ENCODE assay signal across 12 mouse cellular contexts in the genomic region with DNA sequence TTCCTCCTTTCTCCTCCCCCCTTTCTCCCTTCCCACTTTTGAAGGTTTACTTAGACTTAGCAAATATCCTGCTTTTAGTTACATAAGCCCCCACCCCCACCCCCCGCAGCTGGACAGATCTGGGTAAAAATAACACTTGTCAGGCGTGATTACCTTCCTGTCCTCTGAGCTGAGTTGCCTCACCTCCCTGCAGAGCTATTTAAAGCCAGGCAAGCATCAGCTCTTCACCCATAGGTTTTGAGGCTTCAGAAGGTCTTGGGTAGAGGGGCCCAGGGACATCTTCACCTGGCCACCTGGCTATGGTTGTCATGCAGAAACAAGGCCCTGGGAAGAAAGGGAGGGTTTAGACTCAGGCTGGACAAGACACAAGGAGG. TPM values are rescaled to one million over a fixed set of nuclear protein-coding genes. Genes with fewer than 3 reads are reported as not detected.
DNase-seq lines count a peak whose midpoint lies in the region; ATAC-seq and TF ChIP-seq lines count a peak whose summit lies in the region.
"Had no signal": no experiment of that assay in that cellular context is flagged by ENCODE, and none has a peak within 500 bp of the region (broad histone marks: within the 10 kb centered on the region; RNA-seq: fewer than 3 reads in every experiment).

No protein-coding gene starts in this region.

- H3K4me2 ChIP-seq in intestine, postnatal 0 days (replicated peaks; ENCODE audit: low read depth), result peak overlapping the region; percentile 32; the same call in 1 of the 2 replicates
- no peak overlapping the region for H3K4me2 ChIP-seq in intestine, embryonic 16.5 days (ENCODE audit: low read depth, low read length)
- H3K4me2 ChIP-seq in midbrain, embryonic 15.5 days, result no peak overlapping the region
- H3K4me2 ChIP-seq in midbrain, embryonic 14.5 days (ENCODE audit: low read length), result no peak overlapping the region
- H3K4me2 ChIP-seq: lung, embryonic 14.5 days had no signal

- H3K9me3 ChIP-seq in heart, embryonic 10.5 days, result no peaks in the 10 kb centered on the region
- no peaks in the 10 kb centered on the region for H3K9me3 ChIP-seq in intestine, postnatal 0 days (ENCODE audit: control insufficient read depth)
- no peaks in the 10 kb centered on the region for H3K9me3 ChIP-seq in intestine, embryonic 16.5 days (ENCODE audit: control insufficient read depth, low read length)
- H3K9me3 ChIP-seq in midbrain, embryonic 15.5 days, result no peaks in the 10 kb centered on the region
- no peaks in the 10 kb centered on the region for H3K9me3 ChIP-seq in midbrain, embryonic 14.5 days (ENCODE audit: control insufficient read depth, low read length)

- no peak overlapping the region for H3K4me3 ChIP-seq in heart, embryonic 10.5 days
- no peak overlapping the region for H3K4me3 ChIP-seq in intestine, postnatal 0 days (ENCODE audit: low read depth, low read length)
- no peak overlapping the region for H3K4me3 ChIP-seq in intestine, embryonic 16.5 days (ENCODE audit: low read length)
- H3K4me3 ChIP-seq in midbrain, embryonic 15.5 days, result no peak overlapping the region
- H3K4me3 ChIP-seq in midbrain, embryonic 14.5 days (replicated peaks; ENCODE audit: low read depth, low read length), result no peak overlapping the region

- H3K4me1 ChIP-seq in heart, embryonic 10.5 days, result peaks cover 13% of the 10 kb centered on the region
- no peaks in the 10 kb centered on the region for H3K4me1 ChIP-seq in intestine, postnatal 0 days (replicated peaks; ENCODE audit: control insufficient read depth, insufficient read depth, low read length)
- H3K4me1 ChIP-seq in intestine, embryonic 16.5 days (ENCODE audit: control insufficient read depth, insufficient read depth, low read length), result no peaks in the 10 kb centered on the region
- H3K4me1 ChIP-seq in midbrain, embryonic 15.5 days, result peaks cover 9% of the 10 kb centered on the region; the same call in 1 of the 2 replicates
- no peaks in the 10 kb centered on the region for H3K4me1 ChIP-seq in midbrain, embryonic 14.5 days (ENCODE audit: control insufficient read depth, insufficient read depth, low read length)

- no peak overlapping the region for H3K27ac ChIP-seq in heart, embryonic 10.5 days
- no peak overlapping the region for H3K27ac ChIP-seq in intestine, postnatal 0 days (ENCODE audit: low read depth, low read length)
- H3K27ac ChIP-seq in intestine, embryonic 16.5 days (ENCODE audit: low read length), result no peak overlapping the region
- H3K27ac ChIP-seq in midbrain, embryonic 15.5 days, result no peak overlapping the region
- H3K27ac ChIP-seq in midbrain, embryonic 14.5 days (replicated peaks; ENCODE audit: low read depth, low read length), result no peak overlapping the region
- H3K27ac ChIP-seq: macrophage had no signal

- H3K9ac ChIP-seq in intestine, postnatal 0 days (ENCODE audit: low read depth, low read length), result no peak overlapping the region
- no peak overlapping the region for H3K9ac ChIP-seq in intestine, embryonic 16.5 days (ENCODE audit: low read depth, low read length)
- H3K9ac ChIP-seq in midbrain, embryonic 15.5 days, result no peak overlapping the region
- no peak overlapping the region for H3K9ac ChIP-seq in midbrain, embryonic 14.5 days (replicated peaks; ENCODE audit: low read length)
- H3K9ac ChIP-seq: lung, embryonic 14.5 days had no signal

- WGBS in heart, embryonic 10.5 days, result 11% methylated on average over 2 of the region's 2 CpGs
- WGBS in intestine, postnatal 0 days, result 4% methylated on average over 2 of the region's 2 CpGs
- WGBS in intestine, embryonic 16.5 days, result 10% methylated on average over 2 of the region's 2 CpGs
- 14% methylated on average over 2 of the region's 2 CpGs for WGBS in midbrain, embryonic 15.5 days
- 10% methylated on average over 2 of the region's 2 CpGs for WGBS in midbrain, embryonic 14.5 days

- no peak for ATAC-seq in intestine, postnatal 0 days
- no peak for ATAC-seq in intestine, embryonic 16.5 days
- ATAC-seq in midbrain, embryonic 15.5 days (replicated peaks), result 0 out of 2 replicates have a peak, but pooled peaks have one; percentile 11
- no peak for ATAC-seq in midbrain, embryonic 14.5 days (ENCODE audit: low FRiP score, low TSS enrichment)
- 0 out of 2 replicates have a peak, but pooled peaks have one; percentile 13 for ATAC-seq in granulocyte monocyte progenitor cell, adult 5-6 weeks (replicated peaks; ENCODE audit: poor library complexity, severe bottlenecking)

- DNase-seq in heart, embryonic 10.5 days (ENCODE audit: low spot score), result peak; percentile 67
- no peak for DNase-seq in heart, postnatal 14 days
- DNase-seq in midbrain, embryonic 14.5 days, result no peak
- DNase-seq in lung, postnatal 4 days, result no peak

- intact Hi-C loops in heart, postnatal 14 days (cut with DNase I), result loop anchor here (1.0 to 5.0 kb wide), 4 partner anchors 43 to 173 kb away; no protein-coding TSS in a partner anchor

- TF ChIP-seq CTCF in intestine, postnatal 0 days (IDR thresholded peaks at IDR 0.05; ENCODE audit: low read depth), result no peak

- no peaks in the 10 kb centered on the region for H3K36me3 ChIP-seq in heart, embryonic 10.5 days
- H3K36me3 ChIP-seq in intestine, postnatal 0 days (ENCODE audit: control insufficient read depth, insufficient read depth), result no peaks in the 10 kb centered on the region
- no peaks in the 10 kb centered on the region for H3K36me3 ChIP-seq in intestine, embryonic 16.5 days (ENCODE audit: control insufficient read depth, insufficient read depth, low read length)
- no peaks in the 10 kb centered on the region for H3K36me3 ChIP-seq in midbrain, embryonic 15.5 days (replicated peaks)
- no peaks in the 10 kb centered on the region for H3K36me3 ChIP-seq in midbrain, embryonic 14.5 days (ENCODE audit: control insufficient read depth, insufficient read depth, low read length)

- 0 out of 2 replicates have a peak, but pooled peaks cover 15% of the 10 kb centered on the region for H3K27me3 ChIP-seq in heart, embryonic 10.5 days (ENCODE audit: insufficient read depth, poor library complexity, severe bottlenecking)
- H3K27me3 ChIP-seq in intestine, postnatal 0 days (replicated peaks; ENCODE audit: control insufficient read depth, insufficient read depth, low read length), result no peaks in the 10 kb centered on the region
- H3K27me3 ChIP-seq in intestine, embryonic 16.5 days (replicated peaks; ENCODE audit: control insufficient read depth, insufficient read depth, low read length), result no peaks in the 10 kb centered on the region
- H3K27me3 ChIP-seq in midbrain, embryonic 15.5 days (replicated peaks), result no peaks in the 10 kb centered on the region
- H3K27me3 ChIP-seq in midbrain, embryonic 14.5 days (ENCODE audit: control insufficient read depth, insufficient read depth, low read length), result no peaks in the 10 kb centered on the region

RNA-seq across cellular contexts. Expression of a gene that starts 20.2 kb away (rescaled TPM):
- 0.16 TPM in 1 of 2 replicates, not detected in the other for polyA plus RNA-seq in heart, embryonic 10.5 days (2016; fragmentation: Nextera tagmentation; extraction: Ambion mirVana)
- under 1 TPM; 0.17 to 0.20 TPM for total RNA-seq in heart, postnatal 14 days (2021)
- not detected in 2 replicates for polyA plus RNA-seq in intestine, postnatal 0 days (2015; fragmentation: Nextera tagmentation; extraction: Ambion mirVana)
- 0.13 and 0.23 TPM in 2 replicates for polyA plus RNA-seq in intestine, embryonic 16.5 days (2015; fragmentation: Nextera tagmentation; extraction: Ambion mirVana)
- 3.0 and 4.1 TPM in 2 replicates for polyA plus RNA-seq in midbrain, embryonic 15.5 days (2015; fragmentation: Nextera tagmentation; extraction: Ambion mirVana)
- 2.3 and 2.5 TPM in 2 replicates for polyA plus RNA-seq in midbrain, embryonic 14.5 days (2014; fragmentation: Nextera tagmentation; extraction: Ambion mirVana)
- not detected in 2 replicates for total RNA-seq in granulocyte monocyte progenitor cell, adult 5-6 weeks (2014; fragmentation: Nextera tagmentation)
- not detected in 2 replicates for total RNA-seq in granulocyte monocyte progenitor cell, adult 5-6 weeks (2017)
- polyA plus RNA-seq: large intestine, adult 2 months; macrophage; small intestine, adult 2 months had no signal

Comparison
In these comparisons a context has a peak if more than half of its experiments do, and no peak if none do; other contexts are left out.
1. ATAC-seq: peak in midbrain, embryonic 15.5 days (single experiment) and granulocyte monocyte progenitor cell, adult 5-6 weeks (single experiment); none in intestine, postnatal 0 days (single experiment), intestine, embryonic 16.5 days (single experiment) and midbrain, embryonic 14.5 days (single experiment).